Mouse (Mus musculus) gonadal fat pad, adult 2 months (tissue): ENCODE data around the gene 1700018B08Rik. TPM values are rescaled to one million over a fixed set of nuclear protein-coding genes. Genes with fewer than 3 reads are reported as not detected.

ENCODE experiments used
- DNase-seq: peaks from one replicate; pipeline ENCODE4 v3.0.0-alpha.2; 2012; ENCODE audit warnings: low read depth
- polyA plus RNA-seq: library from polyadenylated mRNA; depleted of rRNA; stranded (reverse); fragments of >200 nt; gene quantifications from 2 replicates; pipeline ENCODE4 v1.2.3, GENCODE M21; 2012

1700018B08Rik gene
- polyA plus RNA-seq, 1 experiment = 0.92 TPM

GRCm38 (mm10) chr8:121562941-121563351 is 18.8 kb upstream of the 1700018B08Rik start:
- DNase-seq = no peak

- no peak for DNase-seq
Measured at GRCm38 (mm10) chr8:121561636-121562345, 17.7 kb upstream of the 1700018B08Rik start.

GRCm38 (mm10) chr8:121560432-121561100 is 16.4 kb upstream of the 1700018B08Rik start:
- DNase-seq = no peak

DNA sequence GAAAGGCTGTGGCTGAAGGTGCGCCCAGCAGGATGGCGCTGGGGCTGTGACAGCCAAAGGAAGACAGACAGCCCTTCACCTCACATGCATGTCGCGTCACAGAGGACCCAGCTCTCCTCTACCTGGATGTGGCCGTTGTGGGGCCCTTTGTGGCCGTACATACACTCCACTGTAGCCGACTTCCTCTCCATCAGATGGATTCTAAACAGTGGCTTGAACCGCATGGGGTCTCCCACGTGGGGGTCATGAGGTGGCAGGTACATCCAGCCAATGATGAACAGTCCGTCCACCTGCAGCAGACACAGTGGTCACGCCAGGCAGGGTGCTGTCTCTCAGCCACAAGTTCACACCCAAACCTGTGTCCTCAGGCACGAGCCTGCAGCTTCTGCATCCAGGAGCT is 15.7 kb upstream of the 1700018B08Rik start:
- DNase-seq = no peak

GRCm38 (mm10) chr8:121558538-121558937 is 14.4 kb upstream of the 1700018B08Rik start:
- no peak for DNase-seq

GRCm38 (mm10) chr8:121557746-121558145 is 13.6 kb upstream of the 1700018B08Rik start:
- DNase-seq = no peak

GRCm38 (mm10) chr8:121553831-121554475 is 9.8 kb upstream of the 1700018B08Rik start:
- DNase-seq = no peak

DNA sequence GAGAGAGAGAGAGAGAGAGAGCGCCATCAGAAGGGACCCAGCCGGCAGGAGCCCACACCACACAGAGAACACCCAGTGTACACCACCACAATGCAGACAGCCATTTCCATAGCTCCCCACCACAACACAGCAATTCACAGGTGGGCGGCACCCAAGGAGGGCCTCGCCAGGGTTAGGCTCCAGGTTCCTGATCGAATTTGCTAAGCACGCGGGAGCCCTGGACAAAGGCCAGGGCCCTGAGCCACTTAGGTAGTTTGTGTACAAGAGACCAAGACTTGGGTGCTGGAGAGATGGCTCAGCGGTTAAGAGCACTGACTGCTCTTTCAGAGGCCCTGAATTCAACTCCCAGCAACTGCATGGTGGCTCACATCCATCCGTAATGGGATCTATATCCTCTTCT is 8.4 kb upstream of the 1700018B08Rik start:
- no peak for DNase-seq

DNA sequence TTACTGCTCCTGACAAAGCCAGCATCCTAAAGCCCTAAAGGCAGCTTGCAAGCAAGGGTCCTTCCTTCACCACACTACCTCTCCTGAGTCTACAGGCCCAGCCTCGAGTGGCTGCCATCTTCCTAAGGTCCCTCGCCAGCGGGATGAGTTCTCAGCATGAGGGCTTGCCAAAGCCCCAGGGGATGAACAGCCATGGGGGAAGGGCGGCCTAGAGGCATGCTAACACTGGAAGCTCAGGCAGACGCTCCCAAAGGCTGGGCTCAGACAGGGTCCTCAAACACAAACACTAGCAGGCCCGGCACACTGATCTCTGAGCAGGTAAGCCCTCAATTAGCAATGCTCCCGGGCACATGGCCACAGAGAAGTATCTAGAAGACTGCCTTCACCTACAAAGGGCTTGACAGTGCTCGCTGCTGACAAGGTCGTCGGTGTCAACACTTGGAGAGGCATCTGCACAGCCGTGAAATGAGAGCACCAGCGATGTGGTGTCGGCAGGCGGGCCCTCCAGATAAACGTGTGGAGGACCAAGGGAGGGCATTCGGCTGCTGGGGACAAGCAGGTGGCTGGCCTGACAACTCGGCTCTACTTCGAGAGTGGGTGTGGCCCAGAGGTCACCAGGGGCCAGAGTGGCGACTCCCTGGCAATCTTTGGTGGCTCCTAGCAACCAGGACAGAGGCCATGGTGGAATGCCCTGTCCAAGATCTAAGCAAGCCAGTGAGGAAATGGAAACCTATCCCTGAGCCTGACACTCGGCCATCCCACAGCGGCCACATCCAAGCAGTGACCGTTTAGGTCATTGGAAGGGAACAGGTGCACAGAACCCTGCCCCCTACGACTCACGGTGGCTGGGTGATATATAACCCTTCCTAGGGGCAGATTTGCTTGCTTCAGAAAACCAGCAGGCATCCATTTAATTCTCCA is 7.2 kb upstream of the 1700018B08Rik start:
- DNase-seq = no peak

GRCm38 (mm10) chr8:121550056-121550455 is 5.9 kb upstream of the 1700018B08Rik start:
- DNase-seq = no peak

GRCm38 (mm10) chr8:121547132-121547531 is 3.0 kb upstream of the 1700018B08Rik start:
- no peak for DNase-seq

DNA sequence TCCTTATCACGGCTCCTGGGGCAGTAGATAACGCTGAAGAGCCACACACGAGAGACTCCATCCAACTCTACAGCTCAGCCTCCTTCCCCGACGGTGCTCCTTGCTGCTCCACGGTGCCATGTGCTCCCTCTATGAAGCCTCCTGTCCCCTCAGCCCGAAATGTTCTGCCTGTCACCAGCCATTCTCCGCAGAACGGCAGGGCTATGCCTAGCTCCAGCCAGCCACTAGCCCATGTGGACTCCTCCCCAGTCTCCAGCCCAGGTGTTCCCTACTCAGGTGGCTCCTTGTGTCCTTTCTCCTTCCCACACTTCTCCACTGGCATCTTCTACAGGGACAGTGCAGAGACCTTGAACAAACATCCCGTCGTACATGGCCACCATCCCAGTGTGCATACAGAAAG is 816 bp upstream of the 1700018B08Rik start:
- DNase-seq = no peak

GRCm38 (mm10) chr8:121542901-121543300 is 1.2 kb downstream of the 1700018B08Rik start:
- no peak for DNase-seq

DNA sequence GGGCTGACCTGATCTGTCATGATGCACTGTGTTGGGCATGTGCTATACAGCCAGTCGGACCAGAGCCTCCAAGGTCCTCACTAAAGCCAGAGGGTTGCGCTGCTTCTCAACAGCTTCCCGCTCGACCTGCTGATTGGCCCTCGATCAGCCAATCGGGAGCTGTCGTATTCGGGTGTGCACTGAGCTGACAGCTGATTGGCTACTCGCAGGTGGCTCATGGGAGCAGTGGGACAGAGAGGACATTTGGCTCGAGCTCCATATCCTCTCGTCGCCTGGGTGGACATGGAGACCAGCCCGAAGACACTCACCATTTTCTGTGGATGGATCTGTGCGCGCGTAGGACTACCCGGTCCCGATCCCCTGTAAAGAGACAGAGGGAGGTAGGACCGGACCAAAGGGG is 2.3 kb downstream of the 1700018B08Rik start:
- no peak for DNase-seq

GRCm38 (mm10) chr8:121532381-121532780 is 11.7 kb downstream of the 1700018B08Rik start:
- no peak for DNase-seq

DNA sequence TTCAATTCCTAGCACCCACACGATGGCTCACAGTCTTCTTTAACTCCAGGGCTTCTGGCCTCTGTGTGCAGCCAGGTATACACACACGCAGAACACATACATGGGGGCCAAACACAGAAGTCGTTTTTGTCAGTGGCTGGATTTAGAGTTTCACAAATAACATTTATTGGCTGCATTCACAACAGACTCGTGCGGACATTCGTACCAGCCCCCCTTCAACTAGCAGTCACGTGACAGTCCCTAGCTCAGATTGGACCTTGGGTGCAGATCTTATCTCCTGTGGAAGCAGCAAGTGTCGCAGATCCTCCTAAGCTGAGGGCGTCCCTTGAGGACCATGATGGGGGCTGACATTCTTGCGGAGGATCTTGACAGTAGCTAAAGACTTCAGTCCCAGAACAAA is 13.5 kb downstream of the 1700018B08Rik start:
- no peak for DNase-seq

DNA sequence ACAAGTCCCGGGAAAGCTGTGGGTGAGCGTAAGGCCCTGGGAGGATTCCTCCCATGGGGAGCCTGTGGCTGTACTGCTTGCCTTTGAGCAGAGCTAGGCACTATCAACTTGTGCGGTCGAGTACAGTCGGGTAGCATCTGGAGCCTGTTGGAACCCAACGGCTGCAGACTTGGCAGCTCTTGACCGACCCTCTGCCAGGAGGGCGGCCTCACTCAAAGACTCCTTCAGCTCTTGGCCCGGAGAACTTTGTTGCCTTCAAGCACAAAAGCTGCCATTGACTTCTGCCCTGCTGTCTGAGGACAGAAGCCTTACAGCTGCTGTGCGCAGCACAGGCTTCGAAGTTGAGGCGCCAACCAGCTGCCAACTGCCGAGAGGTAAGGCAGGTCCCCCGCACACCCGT is 15.3 kb downstream of the 1700018B08Rik start:
- no peak for DNase-seq

GRCm38 (mm10) chr8:121527751-121528150 is 16.4 kb downstream of the 1700018B08Rik start:
- no peak for DNase-seq

GRCm38 (mm10) chr8:121526811-121527550 is 17.1 kb downstream of the 1700018B08Rik start:
- no peak for DNase-seq

GRCm38 (mm10) chr8:121525111-121525818 is 18.9 kb downstream of the 1700018B08Rik start:
- no peak for DNase-seq
